Mouse (Mus musculus) testis, postnatal 14 days (tissue): Measurements from ENCODE around the gene Mrtfa.

Experiments
- DNase-seq: peaks from one replicate; pipeline ENCODE4 v3.0.0; 2021; ENCODE audit warnings: low spot score

Gene Mrtfa

DNA sequence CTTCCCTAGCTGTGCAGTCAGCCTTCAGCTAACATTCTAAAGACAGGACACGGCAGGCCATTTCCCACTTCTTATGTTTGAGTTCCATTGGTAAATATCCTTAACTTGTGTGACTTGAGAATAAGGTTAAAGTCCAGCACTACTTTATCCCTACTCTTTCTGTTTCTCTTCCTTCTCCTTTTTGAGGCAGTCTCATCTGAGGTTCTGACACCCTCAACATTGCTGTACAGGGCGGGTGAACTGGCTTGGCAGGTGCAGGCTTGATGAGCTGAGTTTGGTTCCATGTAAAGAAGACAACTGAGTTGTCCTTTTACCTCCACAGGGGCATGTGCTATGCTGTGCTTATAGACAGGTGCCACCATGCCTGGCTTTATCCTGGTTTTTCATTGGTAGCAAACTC lies 207.3 kb downstream of the Mrtfa start:
- DNase-seq = no peak

DNA sequence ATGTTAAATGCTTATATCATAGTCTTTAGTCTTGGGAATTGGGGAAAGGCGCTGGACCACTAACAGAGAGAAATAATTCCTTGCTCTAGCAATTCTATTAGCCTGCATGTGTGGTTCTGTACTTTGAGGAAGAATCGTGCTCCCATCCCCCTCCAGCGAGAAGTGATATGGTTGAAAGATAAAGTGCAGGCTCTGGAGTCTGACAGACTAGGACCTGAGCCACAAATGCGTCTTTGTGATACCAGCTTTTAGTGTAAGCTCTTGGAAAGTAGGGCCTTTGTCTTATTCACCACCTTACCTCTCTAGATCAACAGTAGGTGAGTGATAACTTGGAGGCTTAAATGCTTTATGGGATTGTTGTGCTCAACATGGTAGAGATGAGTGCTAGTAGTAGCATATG lies 209.4 kb downstream of the Mrtfa start:
- no peak for DNase-seq

DNA sequence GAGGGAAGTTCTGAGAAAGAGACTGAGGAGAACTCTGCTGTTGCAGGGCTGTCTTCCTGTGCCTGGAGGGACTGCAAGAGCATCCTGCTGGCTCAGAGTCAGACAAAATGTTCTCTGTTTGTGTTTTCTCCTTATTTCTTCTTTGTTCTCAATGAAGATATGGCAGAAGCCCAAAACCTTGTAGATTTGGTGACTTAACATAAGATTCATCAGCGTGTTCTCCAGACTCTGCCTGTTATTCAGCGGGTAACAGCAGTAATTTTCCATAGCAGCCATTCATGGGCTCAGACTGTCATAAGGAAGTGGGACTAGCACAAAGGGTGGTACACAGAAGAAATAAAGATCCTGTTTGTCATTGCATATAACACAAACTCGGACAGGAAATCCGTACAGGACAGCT lies 210.9 kb downstream of the Mrtfa start:
- DNase-seq = no peak

DNA sequence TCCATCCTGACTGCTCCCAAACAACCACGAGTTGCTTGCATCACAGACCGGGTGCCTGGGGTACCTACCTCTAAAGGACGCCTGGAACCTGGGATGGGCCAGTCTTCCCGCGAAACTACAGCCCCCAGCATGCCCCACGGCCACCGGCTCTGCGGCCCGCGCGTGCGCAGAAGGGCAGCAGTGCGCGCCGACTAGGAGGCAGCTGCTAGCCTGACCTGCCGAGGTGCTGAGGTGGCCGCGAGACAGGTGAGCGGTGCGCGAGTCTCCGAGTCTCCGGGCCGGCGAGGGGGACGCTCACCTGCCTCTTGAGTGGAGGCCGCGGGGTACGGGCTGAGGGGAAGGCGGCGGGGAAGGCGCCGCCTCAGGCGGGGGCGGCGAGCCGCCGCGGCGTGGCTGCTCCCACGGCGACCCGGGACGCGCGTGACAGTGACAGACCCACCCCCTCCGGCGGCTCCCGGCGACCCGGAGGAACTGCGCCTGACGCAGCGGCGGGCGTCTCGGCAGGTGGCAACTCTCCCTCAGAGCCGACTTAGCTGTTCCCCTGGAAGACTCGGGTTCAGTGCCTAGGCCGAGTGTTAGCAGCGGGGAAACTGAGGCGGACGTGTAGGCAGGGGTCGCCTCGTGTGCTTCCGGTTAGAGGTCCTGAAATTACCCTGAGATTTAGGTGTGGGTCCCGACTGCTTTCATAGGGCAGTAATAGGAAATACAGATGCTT lies 212.8 kb downstream of the Mrtfa start, which contains the start of gene Sgsm3:
Sgsm3 (plus strand) TSS at position 146 of the 715 bp plus-strand sequence.
- peak; percentile 92 for DNase-seq

DNA sequence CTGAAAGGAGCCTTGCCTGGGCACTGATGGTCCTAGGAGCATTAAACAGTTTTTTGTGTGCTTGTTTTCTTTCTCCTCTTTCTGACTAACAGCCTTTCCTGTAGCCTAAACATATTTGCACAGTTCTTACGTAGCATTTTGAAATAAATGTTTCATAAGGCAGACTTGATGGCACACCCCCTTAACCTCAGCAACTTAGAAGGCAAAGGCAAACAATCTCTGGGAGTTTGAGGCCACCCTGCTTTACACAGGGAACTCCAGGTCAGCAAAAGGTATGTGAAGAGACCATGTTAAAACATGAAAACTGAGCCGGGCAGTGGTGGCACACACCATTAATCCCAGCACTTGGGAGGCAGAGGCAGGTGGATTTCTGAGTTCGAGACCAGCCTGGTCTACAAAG lies 214.9 kb downstream of the Mrtfa start:
- DNase-seq = no peak

DNA sequence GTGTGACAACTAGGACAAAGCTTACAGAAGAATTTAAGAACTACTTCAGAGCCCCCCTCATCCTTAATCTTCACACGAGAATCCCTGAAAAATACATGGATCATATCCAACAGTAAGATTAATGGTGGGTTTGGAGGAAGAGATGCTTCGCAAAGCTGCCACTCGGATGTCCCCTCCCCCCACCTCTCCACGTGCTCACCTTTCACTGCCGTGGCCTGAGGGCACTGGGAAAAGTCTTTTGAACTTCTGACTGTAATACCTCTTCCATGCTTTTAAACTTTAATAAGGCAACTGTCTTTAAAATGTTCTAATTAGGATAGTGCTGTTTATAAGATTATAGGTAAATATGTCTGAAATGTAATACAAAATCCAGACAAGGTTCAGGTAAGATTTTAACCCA lies 216.2 kb downstream of the Mrtfa start:
- no peak for DNase-seq

DNA sequence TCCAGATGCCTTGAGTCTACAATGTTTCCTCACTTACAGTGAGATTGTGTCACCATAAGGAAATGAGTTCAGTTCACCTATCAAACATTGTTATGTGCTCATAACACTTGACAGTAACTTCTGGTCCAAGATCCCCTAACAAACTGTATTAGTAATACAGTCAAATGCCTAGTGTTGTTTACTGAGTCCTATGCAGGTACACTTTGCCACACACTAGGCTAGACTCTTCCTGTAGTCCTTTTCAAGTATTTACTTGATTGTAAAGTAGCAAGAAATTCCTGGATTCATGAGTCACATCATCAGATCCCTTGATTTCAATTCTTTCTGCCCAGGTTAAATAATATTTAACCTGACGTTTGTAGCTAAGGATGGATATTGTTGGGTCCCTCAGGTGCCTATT lies 221.2 kb downstream of the Mrtfa start:
- DNase-seq = no peak
